Mouse (Mus musculus) thymus, postnatal 25 days (tissue): ENCODE data around the gene Barx2.
"Not testable (repeated sequence)": the region's sequence is repeated elsewhere in the genome, so short reads cannot be mapped to it uniquely, and the experiment has no call there.

ENCODE experiments used
- DNase-seq: peaks from one replicate; pipeline ENCODE4 v3.0.0; 2022

Barx2 gene

DNA sequence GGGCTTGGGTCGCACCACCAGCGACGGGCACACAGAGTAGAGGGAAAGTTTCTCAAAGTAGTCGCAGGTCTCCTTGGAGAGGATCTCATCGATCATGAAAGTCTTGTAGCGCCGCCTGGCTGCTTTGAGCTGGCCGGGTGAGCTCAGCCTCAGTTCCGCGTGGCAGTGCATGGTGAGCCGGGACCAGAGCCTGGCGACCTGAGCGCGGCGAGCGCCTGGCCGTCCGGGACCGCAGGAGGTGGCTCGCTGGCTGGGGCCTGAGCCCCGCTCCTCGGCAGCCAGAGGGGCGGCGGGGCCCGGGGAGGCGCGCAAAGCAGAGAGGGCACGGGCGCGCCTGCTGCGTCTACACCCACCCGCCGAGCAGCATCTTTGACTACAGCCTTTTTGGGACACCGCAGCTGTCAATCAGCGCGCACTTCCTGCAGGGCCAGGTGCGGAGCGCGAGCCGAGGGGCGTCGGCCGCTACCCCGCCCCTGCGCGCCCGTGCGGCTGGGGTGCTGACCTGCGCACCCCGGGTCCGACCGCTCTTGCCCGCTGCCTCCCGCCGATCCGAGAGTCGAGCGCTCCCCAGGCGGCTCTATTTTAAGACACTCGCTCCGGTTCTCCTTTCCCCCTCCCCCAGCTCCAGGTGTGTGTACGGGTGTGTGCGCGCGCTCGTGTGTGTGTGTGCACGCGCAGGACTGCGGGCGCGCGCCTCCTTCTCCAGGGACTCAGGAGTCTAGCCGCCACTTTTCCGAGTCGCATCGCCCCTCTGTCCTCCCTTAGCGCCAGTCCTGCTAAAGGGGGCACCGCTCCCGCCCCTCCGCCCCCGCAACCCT lies at the start of gene Barx2:
TSS of gene Barx2 (minus strand) at position 542 of the 818 bp plus-strand sequence.
- peak; percentile 52 for DNase-seq

DNA sequence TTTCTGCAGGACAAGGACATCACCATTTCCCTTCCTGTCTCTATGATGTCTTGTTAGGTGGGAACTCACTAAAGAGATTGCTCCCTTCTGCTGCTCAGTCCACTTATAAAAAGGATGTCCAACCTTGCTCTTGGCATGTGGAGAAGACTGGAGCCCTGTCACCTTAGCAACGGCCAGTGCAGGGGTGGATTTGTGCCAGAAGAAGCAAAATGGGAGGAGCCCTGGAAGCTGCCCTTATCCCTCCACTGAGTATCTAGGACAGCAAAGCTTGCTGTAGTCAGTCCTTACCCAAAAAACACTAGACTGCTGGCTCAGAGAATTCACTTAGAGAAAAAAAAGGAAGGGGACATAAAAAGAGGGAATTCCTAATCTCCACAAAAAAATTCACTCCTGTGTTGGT lies 49.0 kb upstream of the Barx2 start:
- DNase-seq: no peak

DNA sequence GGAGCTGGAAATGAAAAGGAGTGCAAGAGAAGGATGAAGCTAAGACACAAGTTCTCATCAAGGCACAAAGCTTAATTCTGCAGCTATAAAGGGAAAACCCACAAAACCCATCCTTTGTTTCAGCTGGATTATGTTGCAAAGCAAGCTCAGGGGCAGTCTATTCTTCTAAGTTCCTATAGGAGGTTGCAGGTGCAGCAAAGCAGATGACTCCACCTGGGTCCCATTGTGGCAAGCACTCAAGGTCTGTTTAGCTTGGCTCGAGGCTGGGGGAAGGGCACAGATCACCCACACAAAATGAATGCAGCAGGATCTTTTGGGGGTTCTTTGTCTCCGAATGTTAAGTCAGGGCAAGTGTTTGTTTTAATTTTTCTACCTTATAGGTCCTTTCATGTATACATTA lies 47.2 kb upstream of the Barx2 start:
- DNase-seq: no peak

DNA sequence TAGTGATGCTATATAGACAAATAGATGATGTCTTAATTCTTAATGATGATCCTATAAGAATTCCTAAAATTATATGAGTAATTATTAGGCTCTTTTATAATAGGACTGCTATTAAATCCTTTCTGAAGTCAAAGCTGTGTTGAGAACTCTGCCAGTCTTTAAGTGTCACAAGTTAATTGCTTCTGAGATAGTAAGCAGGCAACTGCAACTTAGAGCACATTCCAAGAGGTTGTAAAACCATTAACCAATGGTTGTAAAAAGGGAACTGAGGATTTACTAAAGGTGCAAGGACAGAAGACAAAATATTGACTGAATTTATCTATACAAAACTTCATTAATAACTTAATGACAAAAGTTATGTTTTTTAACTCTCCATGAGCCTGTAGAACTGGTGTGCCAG lies 44.9 kb upstream of the Barx2 start:
- no peak for DNase-seq

DNA sequence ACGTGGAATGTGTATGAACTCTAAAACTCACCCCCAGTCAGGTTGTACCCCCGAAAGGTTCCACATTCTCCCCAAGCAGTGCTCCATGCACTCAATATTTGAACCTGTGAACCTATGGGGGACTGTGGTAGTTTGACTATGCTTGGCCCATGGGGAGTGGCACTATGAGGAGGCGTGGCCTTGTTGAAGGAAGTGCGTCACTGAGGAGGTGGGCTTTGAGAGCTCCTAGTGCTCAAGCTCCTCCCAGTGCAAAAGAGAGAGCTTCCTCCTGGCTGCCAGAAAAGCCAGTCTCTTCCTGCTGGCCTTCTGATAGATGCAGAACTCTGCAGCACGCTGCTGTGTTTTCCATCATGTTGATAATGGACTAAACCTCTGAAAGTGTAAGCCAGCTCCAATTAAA lies 37.2 kb upstream of the Barx2 start:
- no peak for DNase-seq

DNA sequence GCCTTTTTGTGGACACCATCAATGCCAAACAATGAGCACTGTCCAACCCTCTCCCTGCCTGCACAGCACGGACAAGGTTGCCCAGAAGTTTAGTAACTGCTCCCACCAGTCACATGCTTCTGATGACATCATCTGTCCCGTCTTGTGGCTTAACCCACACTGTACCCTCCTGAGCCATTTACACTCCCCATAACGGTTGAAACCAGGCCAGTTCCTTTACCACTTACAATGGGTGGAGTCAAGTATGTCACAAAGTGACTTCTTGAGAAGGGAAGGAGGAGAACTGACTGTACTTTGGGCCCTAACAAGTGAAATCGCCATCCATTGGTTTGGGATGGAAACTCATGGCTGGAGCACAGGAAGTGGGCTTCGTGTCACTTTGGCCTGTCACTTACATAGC lies 35.8 kb upstream of the Barx2 start:
- no peak for DNase-seq

DNA sequence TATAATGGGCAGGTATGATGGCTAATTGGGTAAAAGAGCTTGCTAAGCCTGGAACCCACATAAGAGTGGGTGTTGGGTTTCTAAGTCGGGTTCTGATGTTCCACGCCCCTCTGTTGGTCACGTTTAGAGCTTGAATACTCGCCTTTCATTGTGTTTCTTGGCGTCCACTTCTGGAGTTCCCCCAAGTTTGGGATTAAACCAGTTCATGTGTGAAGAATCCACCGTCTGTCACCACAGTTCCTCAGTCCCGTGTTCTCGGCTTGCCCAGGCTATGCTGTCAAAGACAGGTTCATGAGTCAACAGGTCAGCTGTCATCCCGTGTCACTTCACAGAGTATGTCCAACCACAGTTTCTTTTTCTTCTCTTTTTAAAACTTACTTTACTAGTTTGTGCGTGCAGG lies 33.8 kb upstream of the Barx2 start:
- DNase-seq: no peak

DNA sequence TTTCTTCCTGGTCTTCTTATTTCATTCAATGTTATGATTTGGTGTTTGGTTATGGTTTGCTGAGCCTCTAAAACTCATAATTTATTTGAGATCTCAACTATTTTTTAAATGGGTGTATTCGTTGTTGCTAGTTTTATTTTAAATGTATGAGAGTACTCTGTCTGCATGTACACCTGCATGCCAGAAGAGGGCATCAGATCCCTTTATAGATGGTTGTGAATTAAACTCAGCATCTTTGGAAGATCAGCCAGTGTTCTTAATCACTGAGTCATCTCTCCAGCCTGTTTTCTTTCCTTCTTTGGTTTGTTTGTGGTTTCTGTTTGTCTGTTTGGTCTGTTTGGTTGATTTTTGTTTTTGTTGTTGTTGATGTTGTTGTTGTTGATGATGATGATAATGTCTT lies 29.1 kb upstream of the Barx2 start:
- no peak for DNase-seq

DNA sequence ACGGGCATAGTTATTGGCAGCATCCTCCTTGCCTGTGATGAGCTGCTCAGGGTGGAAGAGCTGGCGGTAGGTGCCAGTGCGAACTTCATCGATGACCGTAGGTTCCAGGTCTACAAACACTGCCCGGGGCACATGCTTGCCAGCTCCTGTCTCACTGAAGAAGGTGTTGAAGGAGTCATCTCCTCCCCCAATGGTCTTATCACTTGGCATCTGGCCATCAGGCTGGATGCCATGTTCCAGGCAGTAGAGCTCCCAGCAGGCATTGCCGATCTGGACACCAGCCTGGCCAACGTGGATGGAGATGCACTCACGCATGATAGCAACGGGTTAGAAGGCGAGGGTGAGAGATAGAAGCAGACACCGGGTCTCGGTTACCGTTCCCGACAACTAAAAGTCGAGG lies 23.2 kb upstream of the Barx2 start:
- not testable (repeated sequence) for DNase-seq

DNA sequence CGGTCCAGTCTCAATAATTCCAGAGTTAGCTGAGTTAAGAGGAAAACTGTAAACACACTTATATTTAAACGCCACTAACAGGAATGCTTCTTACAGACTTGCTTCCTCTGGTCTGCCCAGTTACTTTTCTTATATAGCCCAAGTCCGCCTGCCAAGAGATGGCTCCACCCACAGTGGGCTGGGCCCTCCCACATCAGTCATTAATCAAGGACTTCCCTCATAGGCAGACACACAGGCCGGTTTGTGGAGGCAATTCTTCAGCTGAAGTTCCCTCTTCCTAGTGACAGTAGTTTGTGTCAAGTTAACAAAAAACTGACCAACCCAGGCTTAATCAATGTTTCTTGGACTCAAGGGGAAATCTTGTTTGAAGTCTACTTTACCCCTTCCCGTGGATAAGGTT lies 18.4 kb upstream of the Barx2 start:
- no peak for DNase-seq

DNA sequence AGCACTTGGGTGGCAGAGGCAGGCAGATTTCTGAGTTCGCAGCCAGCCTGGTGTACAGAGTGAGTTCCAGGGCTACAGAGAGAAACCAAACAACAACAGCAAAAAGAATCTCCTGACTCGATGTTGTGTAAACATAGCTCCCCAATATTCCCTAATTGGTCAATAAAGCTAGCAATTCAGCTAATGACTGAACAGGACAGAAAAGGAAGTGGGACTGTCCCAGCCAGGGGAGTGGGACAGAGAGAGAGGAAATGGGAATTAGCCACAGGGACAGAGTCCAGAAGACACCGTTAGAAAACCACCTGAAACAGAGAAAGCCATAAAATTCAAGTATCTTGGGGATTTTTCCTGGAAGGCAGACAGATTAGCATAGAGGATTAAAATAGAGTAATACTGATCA lies 18.0 kb upstream of the Barx2 start:
- no peak for DNase-seq

DNA sequence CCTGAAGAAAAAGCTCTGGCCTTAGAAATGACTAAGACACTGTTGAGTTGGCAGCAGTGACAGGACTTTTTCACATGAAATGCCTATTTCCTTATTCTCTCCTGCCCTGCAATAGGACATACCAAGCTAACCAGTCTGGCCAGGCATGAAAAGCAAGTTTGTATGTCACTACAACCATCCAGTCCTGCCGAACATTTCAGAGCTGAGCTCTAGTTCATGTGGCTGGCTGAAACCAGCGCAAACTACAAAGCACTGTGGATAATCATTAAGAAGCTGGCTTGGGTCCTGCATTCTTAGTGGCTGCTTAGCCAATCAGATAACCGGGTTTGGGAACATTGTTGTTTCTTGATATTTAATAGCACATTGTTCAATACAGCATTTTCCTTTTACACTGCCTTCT lies 13.5 kb upstream of the Barx2 start:
- no peak for DNase-seq

DNA sequence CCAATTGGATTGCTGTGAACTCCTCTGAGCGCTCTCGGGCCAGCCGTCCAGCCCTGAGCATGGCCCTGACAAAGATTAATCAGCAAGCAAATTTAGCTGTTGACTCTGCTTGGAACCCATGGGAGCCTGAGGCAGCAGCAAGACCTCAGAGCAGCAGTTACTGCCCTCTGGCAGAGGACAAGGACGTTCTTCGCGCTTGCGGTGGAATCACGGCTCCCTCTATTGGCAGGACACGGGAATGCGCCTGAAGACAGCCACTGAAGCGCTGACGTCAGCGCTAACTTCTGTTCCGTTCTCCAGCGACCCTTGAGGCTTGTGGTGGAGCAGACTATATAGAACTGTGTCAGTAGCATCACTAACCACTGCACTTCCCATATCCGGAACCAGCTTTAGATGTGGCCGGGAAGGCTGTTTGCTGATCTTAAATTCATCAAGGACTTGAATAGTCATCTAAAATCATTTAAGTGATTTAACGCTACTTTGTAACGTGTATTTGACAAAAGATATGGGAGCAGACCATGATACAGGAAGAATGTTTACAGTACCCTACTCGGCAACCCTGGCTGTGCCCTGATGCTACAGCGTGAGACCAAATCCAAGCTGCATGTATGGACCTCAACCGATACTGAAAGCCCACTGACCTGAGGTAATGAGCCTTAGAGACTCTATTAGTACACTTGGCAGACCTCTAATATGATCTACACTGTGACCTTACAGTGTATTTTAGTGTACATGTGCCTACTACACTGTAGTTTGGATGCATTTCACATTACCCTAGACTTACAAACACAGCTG lies 12.8 kb upstream of the Barx2 start:
- peak; percentile 85 for DNase-seq

DNA sequence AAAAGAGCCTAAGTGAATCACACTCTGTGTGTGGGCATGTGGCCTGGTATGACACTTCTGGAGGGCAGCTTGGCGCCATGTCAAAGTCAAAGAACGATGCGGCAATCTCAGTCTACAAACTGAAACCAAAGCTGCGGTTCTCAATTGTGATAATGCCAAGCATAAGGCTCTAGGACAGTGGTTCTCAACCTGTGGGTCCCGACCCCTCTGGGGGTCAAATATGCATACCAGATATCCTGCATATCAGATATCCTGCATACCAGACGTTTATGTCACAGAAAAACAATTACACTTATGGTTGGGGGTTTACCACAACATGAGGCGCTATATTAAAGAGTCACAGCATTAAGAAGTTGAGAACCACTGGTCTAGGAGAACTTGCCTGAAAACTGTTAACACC lies 10.3 kb upstream of the Barx2 start:
- DNase-seq: no peak

DNA sequence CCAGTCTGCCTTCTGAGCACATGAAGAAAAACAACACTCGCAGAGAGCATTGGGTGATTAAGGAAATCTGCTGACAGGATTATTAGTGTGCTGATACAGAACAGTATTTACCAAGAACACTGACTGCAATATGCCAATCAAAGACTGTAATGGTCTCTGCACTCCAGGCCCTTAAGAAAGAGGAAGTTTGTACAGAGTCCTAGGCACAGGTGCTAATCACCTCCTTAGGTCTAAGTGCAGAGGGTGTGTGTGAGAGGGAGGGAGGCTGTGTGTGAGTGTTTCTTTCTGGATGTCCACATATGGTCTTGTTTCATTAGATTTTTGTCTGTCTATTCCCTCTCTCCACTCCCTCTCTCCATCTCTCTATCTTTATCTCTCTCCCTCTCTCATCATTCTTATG lies 6.5 kb upstream of the Barx2 start:
- DNase-seq: no peak

DNA sequence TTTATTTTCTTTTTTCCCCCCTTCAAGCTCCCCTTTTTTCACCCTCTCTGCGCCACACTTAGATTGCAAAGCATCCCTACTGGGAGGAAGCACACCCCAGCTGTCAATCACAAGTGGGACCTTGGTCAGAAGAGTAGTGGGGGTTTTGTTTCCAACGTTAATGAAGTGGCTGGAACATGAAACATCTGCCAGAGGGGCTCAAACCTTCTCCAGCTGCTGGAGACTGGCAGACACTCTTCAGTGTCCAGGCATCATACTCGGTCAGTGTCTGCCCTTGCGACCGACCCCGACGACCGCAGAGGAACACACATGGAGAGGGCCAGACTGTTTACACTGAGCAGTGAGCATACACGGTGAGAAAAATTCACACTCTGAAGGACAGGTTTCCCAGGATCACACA lies 3.2 kb upstream of the Barx2 start:
- DNase-seq: no peak

DNA sequence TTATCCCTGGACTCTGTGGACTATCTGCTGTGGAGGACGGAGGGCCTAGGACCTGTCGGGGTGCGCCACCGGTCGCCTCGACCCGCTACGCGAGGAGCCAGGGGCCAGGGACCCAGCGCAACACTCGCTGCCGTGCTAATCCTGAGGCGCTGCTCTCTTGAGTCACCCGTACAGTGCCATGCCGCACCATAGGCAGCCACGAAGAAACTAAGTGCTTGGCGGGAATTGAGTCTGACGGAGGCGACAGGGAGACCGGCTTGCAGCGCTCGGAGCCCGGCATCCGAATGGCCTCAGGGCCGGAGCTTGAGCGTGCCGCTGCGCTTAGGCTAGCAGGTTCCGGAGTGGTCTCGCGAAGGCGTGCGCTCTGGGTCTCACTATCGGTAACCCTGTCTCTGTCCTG lies 1.6 kb upstream of the Barx2 start:
- DNase-seq: no peak

DNA sequence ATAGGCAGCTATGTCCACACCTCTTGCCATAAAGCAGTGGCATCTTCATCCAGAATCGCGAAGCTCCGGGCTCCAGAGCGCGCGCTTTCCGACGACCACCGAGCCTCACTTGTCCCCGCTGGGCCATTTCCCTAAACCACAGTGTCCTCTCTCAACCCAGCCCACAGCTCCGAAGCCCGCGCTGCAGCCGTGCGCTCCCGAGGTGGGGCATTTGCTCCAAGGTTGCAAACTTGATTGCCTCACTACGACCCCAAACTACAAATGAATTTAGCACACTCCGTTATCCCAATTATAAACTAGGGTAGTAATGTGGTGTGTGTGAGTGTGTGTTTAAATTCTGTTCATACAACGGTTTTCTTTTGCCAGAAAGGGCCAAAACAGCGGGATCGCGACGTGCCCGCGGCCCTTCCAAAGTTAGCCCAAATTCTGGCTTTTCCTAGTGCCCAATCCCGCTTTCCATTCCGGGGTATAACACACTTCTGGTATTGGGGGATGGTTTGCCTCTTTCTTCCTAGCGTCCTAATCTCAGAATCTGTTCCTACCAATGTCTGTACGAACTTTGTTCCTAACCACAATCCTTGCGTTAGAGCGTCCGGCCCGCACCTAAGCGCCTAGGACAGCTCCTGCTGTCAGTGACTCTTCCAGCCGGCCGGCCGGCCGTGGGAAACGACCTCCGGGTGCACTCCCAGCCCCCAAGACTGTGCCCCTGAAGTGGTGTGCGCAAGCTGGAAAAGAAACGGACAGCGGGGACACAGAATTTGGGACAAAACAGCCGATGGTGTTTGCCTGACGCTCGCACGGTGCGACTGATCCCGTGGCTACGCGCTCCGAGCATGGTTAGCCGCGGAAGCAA lies 703 bp upstream of the Barx2 start:
- DNase-seq: no peak

DNA sequence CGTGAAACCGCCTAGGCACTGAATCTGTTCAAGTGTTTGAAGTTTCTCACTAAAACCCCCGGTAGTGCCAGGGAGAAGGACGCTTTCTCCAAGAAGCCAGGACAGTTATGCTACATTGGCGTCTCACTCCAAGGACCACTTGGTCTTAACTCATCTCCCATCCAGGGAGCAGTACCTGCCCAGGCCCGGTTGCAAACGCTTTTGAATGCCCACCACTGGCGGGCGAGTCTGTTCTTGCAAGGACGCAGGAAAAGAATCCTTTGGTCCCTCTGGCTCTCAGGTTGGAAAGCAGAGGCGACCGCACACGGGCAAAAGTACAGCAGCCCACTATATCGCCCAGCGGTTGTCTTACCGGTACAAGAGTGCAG lies 725 bp downstream of the Barx2 start:
- peak; percentile 2 for DNase-seq

DNA sequence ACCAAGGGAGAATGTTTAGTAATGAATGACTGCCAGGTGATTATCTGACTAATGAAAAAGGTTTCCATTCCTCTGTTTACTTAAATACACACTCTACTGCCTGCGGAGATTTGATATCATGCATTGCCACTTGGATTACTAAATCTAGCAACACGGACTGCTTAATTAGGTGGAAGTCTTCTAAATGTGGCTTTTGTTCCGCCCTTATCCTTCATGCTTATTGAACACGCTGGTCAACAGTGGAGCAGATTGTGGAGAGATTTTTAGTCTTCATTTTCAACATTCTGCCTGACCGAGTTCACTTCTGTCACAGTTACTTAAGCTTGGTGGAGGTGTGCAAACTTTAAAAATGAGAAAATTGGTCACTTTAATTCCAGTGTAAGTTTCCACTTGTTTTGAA lies 3.0 kb downstream of the Barx2 start:
- no peak for DNase-seq

DNA sequence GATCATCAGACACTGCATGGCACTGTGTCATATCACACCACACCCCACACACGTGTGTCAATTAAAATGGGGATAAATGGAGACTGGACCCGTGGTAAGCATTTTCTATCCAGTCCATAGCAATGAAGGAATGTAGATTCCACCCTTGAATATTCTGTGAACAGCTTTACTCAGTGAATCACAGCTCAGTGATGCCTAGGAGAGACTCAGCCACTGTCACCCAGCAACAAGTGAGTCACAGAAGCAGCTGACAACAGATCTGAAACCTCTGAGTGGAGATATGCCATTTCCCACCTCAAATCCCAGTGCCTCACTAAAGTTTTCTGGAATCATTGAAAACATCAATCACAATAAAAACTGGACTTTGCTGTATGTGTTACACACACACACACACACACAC lies 11.5 kb downstream of the Barx2 start:
- DNase-seq: no peak

DNA sequence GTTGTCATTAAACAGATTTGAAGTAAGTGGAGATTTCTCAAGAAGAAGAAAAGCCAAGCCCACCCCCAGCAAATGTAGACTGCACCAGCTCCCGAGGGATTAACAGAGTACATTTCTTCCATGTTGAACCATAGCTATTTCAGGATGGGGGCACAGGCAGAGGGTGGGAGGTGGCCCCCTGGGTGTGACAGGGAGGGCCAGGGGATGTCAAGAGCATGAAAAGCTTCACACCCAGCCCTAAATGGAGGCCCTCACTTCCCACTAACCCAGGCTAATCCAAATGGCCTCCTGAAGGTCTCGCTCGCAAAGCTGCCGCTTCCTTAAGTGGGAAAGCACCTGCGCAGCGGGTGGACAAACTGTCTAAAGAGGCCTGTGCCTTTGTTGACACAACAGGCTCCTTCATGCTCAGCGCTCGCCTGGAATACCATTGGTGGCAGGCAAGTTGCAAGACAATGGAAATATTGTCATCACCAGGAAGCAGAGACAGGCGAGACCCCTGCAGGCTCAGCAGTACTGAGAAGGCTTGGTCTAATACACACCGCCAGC lies 18.4 kb downstream of the Barx2 start:
- DNase-seq: no peak

DNA sequence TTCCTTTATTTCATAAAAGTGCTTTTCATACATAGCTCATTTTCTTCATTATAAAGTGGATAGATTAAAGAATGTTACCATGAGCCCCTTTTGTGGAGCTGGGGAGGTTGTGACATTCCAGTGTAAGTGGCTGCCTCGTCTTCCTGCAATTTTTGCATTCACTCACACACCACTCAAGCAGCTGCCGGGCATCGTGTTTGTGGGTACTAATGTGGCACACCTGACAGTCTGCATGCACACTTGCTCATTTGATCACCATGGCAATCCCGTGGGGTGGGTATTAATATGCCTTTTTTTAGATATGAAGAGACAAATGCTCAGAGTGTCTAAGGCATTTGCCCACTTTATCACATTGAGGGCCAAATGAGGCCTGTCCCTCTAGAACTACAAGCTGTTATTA lies 24.9 kb downstream of the Barx2 start:
- DNase-seq: no peak
